ENCODE assay signal across 8 mouse cellular contexts in genomic region chr11:69671726-69672124, GRCm38 (mm10). TPM values are rescaled to one million over a fixed set of nuclear protein-coding genes. Genes with fewer than 3 reads are reported as not detected.
DNase-seq lines count a peak whose midpoint lies in the region; ATAC-seq and TF ChIP-seq lines count a peak whose summit lies in the region.

No protein-coding gene starts in this region.

- ATAC-seq in heart, postnatal 0 days (ENCODE audit: insufficient read depth, low read depth) = peak; percentile 3
- ATAC-seq in intestine, embryonic 14.5 days (replicated peaks; ENCODE audit: low FRiP score, low TSS enrichment, low read depth) = peak; percentile 1
- ATAC-seq in midbrain, embryonic 16.5 days = peak; percentile 36
- ATAC-seq in inflammation-experienced regulatory T-cells, adult 6 months = no peak

- peaks cover 9% of the 10 kb centered on the region for H3K4me1 ChIP-seq in heart, postnatal 0 days (ENCODE audit: control insufficient read depth, insufficient read depth)
- no peaks in the 10 kb centered on the region; the same call in 1 of the 2 replicates for H3K4me1 ChIP-seq in cortical plate, adult 2 months (ENCODE audit: control insufficient read depth, insufficient read depth, low read length)
- H3K4me1 ChIP-seq in intestine, embryonic 14.5 days (replicated peaks; ENCODE audit: control insufficient read depth, insufficient read depth, low read length) = peaks cover 10% of the 10 kb centered on the region; the same call in 1 of the 2 replicates
- H3K4me1 ChIP-seq in midbrain, embryonic 16.5 days (ENCODE audit: control insufficient read depth, insufficient read depth, low read length) = peaks cover 25% of the 10 kb centered on the region

- H3K36me3 ChIP-seq in heart, postnatal 0 days (replicated peaks; ENCODE audit: control insufficient read depth, insufficient read depth, low read length) = peaks cover 71% of the 10 kb centered on the region
- H3K36me3 ChIP-seq in intestine, embryonic 14.5 days (ENCODE audit: control insufficient read depth, insufficient read depth, low read length) = peaks cover 75% of the 10 kb centered on the region
- peaks cover 41% of the 10 kb centered on the region for H3K36me3 ChIP-seq in midbrain, embryonic 16.5 days (ENCODE audit: control insufficient read depth, insufficient read depth, low read length)

- TF ChIP-seq CTCF in heart, postnatal 0 days (IDR thresholded peaks at IDR 0.05; ENCODE audit: low read depth) = no peak
- no peak for TF ChIP-seq CTCF in cortical plate, adult 2 months (IDR thresholded peaks at IDR 0.05; ENCODE audit: extremely low read depth, insufficient read depth, low read length)

- peak overlapping the region; percentile 100 for H3K9ac ChIP-seq in heart, postnatal 0 days (replicated peaks; ENCODE audit: low read depth, low read length)
- peak overlapping the region; percentile 100 for H3K9ac ChIP-seq in intestine, embryonic 14.5 days (ENCODE audit: low read length)
- H3K9ac ChIP-seq in midbrain, embryonic 16.5 days (ENCODE audit: low read depth, low read length) = peak overlapping the region; percentile 99

- H3K4me2 ChIP-seq in heart, postnatal 0 days (ENCODE audit: low read depth, low read length) = peak overlapping the region; percentile 88
- H3K4me2 ChIP-seq in intestine, embryonic 14.5 days (ENCODE audit: low read length) = peak overlapping the region; percentile 76
- peak overlapping the region; percentile 95 for H3K4me2 ChIP-seq in midbrain, embryonic 16.5 days (ENCODE audit: low read length)

- no peaks in the 10 kb centered on the region for H3K27me3 ChIP-seq in heart, postnatal 0 days (ENCODE audit: control insufficient read depth, insufficient read depth, low read length)
- H3K27me3 ChIP-seq in intestine, embryonic 14.5 days (replicated peaks; ENCODE audit: control insufficient read depth, insufficient read depth, low read length) = no peaks in the 10 kb centered on the region
- H3K27me3 ChIP-seq in midbrain, embryonic 16.5 days (ENCODE audit: control insufficient read depth, insufficient read depth, low read depth, low read length) = no peaks in the 10 kb centered on the region

- peak overlapping the region; percentile 100 for H3K27ac ChIP-seq in heart, postnatal 0 days (ENCODE audit: low read depth)
- peak overlapping the region; percentile 95 for H3K27ac ChIP-seq in cortical plate, adult 2 months (ENCODE audit: insufficient read depth, low read length)
- peak overlapping the region; percentile 97 for H3K27ac ChIP-seq in intestine, embryonic 14.5 days (ENCODE audit: low read depth)
- peak overlapping the region; percentile 98 for H3K27ac ChIP-seq in midbrain, embryonic 16.5 days (ENCODE audit: low read length)

- no peak for TF ChIP-seq POLR2A in cortical plate, adult 2 months (IDR thresholded peaks at IDR 0.05; ENCODE audit: extremely low read depth, insufficient read depth, low read length)

- no peak for DNase-seq in heart, postnatal 0 days (ENCODE audit: low spot score)
- DNase-seq in heart, adult 8-10 months (ENCODE audit: low spot score) = no peak
- DNase-seq in intestine, embryonic 14.5 days (ENCODE audit: low spot score) = no peak
- DNase-seq in layer of hippocampus, adult 9-11 months = no peak
- DNase-seq in gastrocnemius, adult 18-20 months (ENCODE audit: low spot score) = no peak

- no peaks in the 10 kb centered on the region for H3K9me3 ChIP-seq in heart, postnatal 0 days (replicated peaks; ENCODE audit: control insufficient read depth, low read length)
- H3K9me3 ChIP-seq in intestine, embryonic 14.5 days (ENCODE audit: control insufficient read depth, low read length) = no peaks in the 10 kb centered on the region
- no peaks in the 10 kb centered on the region for H3K9me3 ChIP-seq in midbrain, embryonic 16.5 days (replicated peaks; ENCODE audit: control insufficient read depth, low read length, poor library complexity, severe bottlenecking)

- peak overlapping the region; percentile 100 for H3K4me3 ChIP-seq in heart, postnatal 0 days (ENCODE audit: low read depth, low read length)
- H3K4me3 ChIP-seq in cortical plate, adult 2 months (ENCODE audit: insufficient read depth, low read length) = peak overlapping the region; percentile 91
- H3K4me3 ChIP-seq in intestine, embryonic 14.5 days (ENCODE audit: low read depth, low read length) = peak overlapping the region; percentile 56
- peak overlapping the region; percentile 97 for H3K4me3 ChIP-seq in midbrain, embryonic 16.5 days (ENCODE audit: low read depth, low read length)

- under 1% methylated on average over 43 of the region's 43 CpGs for WGBS in heart, postnatal 0 days
- 0% methylated on average over 42 of the region's 43 CpGs for WGBS in intestine, embryonic 14.5 days
- WGBS in midbrain, embryonic 16.5 days = under 1% methylated on average over 43 of the region's 43 CpGs

- TF ChIP-seq EP300 in heart, postnatal 0 days (IDR thresholded peaks at IDR 0.05; ENCODE audit: low read depth) = no peak

RNA-seq across cellular contexts. Expression of gene Eif4a1, which starts 0.5 kb away (rescaled TPM):
- 573 and 656 TPM in 2 replicates for total RNA-seq in heart, postnatal 0 days (2014; rRNA removed; ENCODE audit: low replicate concordance)
- 261 and 289 TPM in 2 replicates for polyA plus RNA-seq in heart, postnatal 0 days (2015; fragmentation: Nextera tagmentation; extraction: Ambion mirVana)
- total RNA-seq in heart, adult 8-10 months (2022) = 100 to 1,000 TPM; 162 to 194 (median 186) TPM
- 323 and 335 TPM in 2 replicates for polyA plus RNA-seq in cortical plate, adult 2 months (2012; rRNA removed)
- polyA plus RNA-seq in intestine, embryonic 14.5 days (2014; fragmentation: Nextera tagmentation; extraction: Ambion mirVana) = 645 and 692 TPM in 2 replicates
- 477 and 496 TPM in 2 replicates for polyA plus RNA-seq in midbrain, embryonic 16.5 days (2015; fragmentation: Nextera tagmentation; extraction: Ambion mirVana)
- polyA plus RNA-seq in inflammation-experienced regulatory T-cells, adult 6 months (2017; shearing (Covaris generic)) = 100 to 1,000 TPM; 156 to 375 (median 178) TPM
- total RNA-seq in gastrocnemius, adult 18-20 months (2021) = 10 to 100 TPM; 69.6 to 97.7 TPM

RNA-seq across cellular contexts. Expression of gene Cd68, which starts 5.8 kb away (rescaled TPM):
- total RNA-seq in heart, postnatal 0 days (2014; rRNA removed; ENCODE audit: low replicate concordance) = 2.6 and 6.9 TPM in 2 replicates
- polyA plus RNA-seq in heart, postnatal 0 days (2015; fragmentation: Nextera tagmentation; extraction: Ambion mirVana) = 6.1 and 8.5 TPM in 2 replicates
- 1 to 10 TPM; 4.5 to 7.0 (median 6.3) TPM for total RNA-seq in heart, adult 8-10 months (2022)
- polyA plus RNA-seq in cortical plate, adult 2 months (2012; rRNA removed) = 11.3 and 13.1 TPM in 2 replicates
- polyA plus RNA-seq in intestine, embryonic 14.5 days (2014; fragmentation: Nextera tagmentation; extraction: Ambion mirVana) = 12.4 and 16.3 TPM in 2 replicates
- 6.4 and 9.7 TPM in 2 replicates for polyA plus RNA-seq in midbrain, embryonic 16.5 days (2015; fragmentation: Nextera tagmentation; extraction: Ambion mirVana)
- 10 to 100 TPM in 1 of 3 experiments, 1 to 10 TPM in 2; 3.8 to 21.2 (median 4.5) TPM for polyA plus RNA-seq in inflammation-experienced regulatory T-cells, adult 6 months (2017; shearing (Covaris generic))
- 1 to 10 TPM; 1.2 to 4.0 TPM for total RNA-seq in gastrocnemius, adult 18-20 months (2021)

RNA-seq across cellular contexts. Expression of gene Mpdu1, which starts 9.3 kb away (rescaled TPM):
- 123 and 137 TPM in 2 replicates for total RNA-seq in heart, postnatal 0 days (2014; rRNA removed; ENCODE audit: low replicate concordance)
- polyA plus RNA-seq in heart, postnatal 0 days (2015; fragmentation: Nextera tagmentation; extraction: Ambion mirVana) = 30.0 and 33.0 TPM in 2 replicates
- 10 to 100 TPM; 13.6 to 18.8 (median 15.5) TPM for total RNA-seq in heart, adult 8-10 months (2022)
- 89.7 and 92.8 TPM in 2 replicates for polyA plus RNA-seq in cortical plate, adult 2 months (2012; rRNA removed)
- 32.1 and 39.3 TPM in 2 replicates for polyA plus RNA-seq in intestine, embryonic 14.5 days (2014; fragmentation: Nextera tagmentation; extraction: Ambion mirVana)
- 101 and 104 TPM in 2 replicates for polyA plus RNA-seq in midbrain, embryonic 16.5 days (2015; fragmentation: Nextera tagmentation; extraction: Ambion mirVana)
- polyA plus RNA-seq in inflammation-experienced regulatory T-cells, adult 6 months (2017; shearing (Covaris generic)) = 10 to 100 TPM; 30.3 to 55.1 (median 52.5) TPM
- 1 to 10 TPM; 7.5 to 9.5 TPM for total RNA-seq in gastrocnemius, adult 18-20 months (2021)

RNA-seq across cellular contexts. Expression of gene Senp3, which starts 10.2 kb away (rescaled TPM):
- 39.7 and 92.3 TPM in 2 replicates for total RNA-seq in heart, postnatal 0 days (2014; rRNA removed; ENCODE audit: low replicate concordance)
- polyA plus RNA-seq in heart, postnatal 0 days (2015; fragmentation: Nextera tagmentation; extraction: Ambion mirVana) = 27.4 and 32.6 TPM in 2 replicates
- total RNA-seq in heart, adult 8-10 months (2022) = 10 to 100 TPM; 27.2 to 40.0 (median 28.7) TPM
- polyA plus RNA-seq in cortical plate, adult 2 months (2012; rRNA removed) = 120 and 133 TPM in 2 replicates
- polyA plus RNA-seq in intestine, embryonic 14.5 days (2014; fragmentation: Nextera tagmentation; extraction: Ambion mirVana) = 79.1 and 90.8 TPM in 2 replicates
- 94.0 and 98.5 TPM in 2 replicates for polyA plus RNA-seq in midbrain, embryonic 16.5 days (2015; fragmentation: Nextera tagmentation; extraction: Ambion mirVana)
- polyA plus RNA-seq in inflammation-experienced regulatory T-cells, adult 6 months (2017; shearing (Covaris generic)) = 10 to 100 TPM; 21.8 to 38.0 (median 32.0) TPM
- total RNA-seq in gastrocnemius, adult 18-20 months (2021) = 10 to 100 TPM; 21.9 to 25.4 TPM

RNA-seq across cellular contexts. Expression of gene Tnfsf13, which starts 13.9 kb away (rescaled TPM):
- 0.81 TPM in 1 of 2 replicates, not detected in the other for total RNA-seq in heart, postnatal 0 days (2014; rRNA removed; ENCODE audit: low replicate concordance)
- polyA plus RNA-seq in heart, postnatal 0 days (2015; fragmentation: Nextera tagmentation; extraction: Ambion mirVana) = 0.57 and 0.89 TPM in 2 replicates
- 1 to 10 TPM; 2.6 to 4.3 (median 2.9) TPM for total RNA-seq in heart, adult 8-10 months (2022)
- 6.1 and 7.5 TPM in 2 replicates for polyA plus RNA-seq in cortical plate, adult 2 months (2012; rRNA removed)
- 0.48 TPM in 1 of 2 replicates, not detected in the other for polyA plus RNA-seq in intestine, embryonic 14.5 days (2014; fragmentation: Nextera tagmentation; extraction: Ambion mirVana)
- polyA plus RNA-seq in midbrain, embryonic 16.5 days (2015; fragmentation: Nextera tagmentation; extraction: Ambion mirVana) = 0.53 and 0.66 TPM in 2 replicates
- polyA plus RNA-seq in inflammation-experienced regulatory T-cells, adult 6 months (2017; shearing (Covaris generic)) = not detected
- under 1 TPM; 0.62 to 0.64 TPM for total RNA-seq in gastrocnemius, adult 18-20 months (2021)
